In the genomic region with DNA sequence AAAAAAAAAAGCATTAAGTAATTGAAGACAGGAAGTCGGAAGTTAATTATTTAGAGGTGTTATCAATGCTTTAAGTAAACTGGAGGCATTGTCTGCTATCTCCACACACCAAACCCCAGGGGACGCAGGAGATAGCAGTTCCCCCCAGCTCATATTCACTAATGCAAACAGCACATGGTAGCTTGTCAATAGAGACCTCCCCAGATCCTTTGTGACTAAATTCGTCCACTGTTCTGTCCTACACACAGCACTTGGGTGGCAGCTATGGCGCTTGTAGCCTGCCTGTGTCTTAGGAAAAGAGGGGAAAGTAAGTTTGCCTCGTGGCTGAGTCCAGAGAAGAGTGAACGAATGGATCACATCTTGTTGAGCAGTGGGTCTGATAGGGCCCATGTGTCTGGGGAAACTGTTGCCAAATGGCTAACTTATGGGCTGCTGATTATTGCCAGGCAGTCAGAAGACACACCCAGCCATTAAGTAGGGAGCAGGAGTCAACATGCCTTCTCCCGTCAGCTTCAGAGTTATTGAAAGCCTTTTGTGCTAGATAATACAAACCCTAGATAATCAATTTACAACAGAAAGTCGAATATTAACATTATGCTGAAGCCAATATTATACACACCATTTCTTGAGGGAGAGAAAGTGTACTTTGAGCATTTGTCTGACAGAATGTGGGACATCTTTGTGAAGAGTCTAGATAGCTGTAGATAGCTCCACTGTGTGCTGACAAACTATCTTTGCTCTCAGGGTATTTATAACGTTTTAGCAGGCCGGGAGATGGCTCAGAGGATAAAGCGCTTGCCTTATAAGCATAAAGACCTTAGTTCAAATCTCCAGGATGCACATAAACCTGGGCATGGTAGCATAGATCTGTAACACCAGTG, we compare ENCODE assay signal across 14 mouse cellular contexts.
A peak's percentile ranks its signal among the peaks of the same experiment; 100 is the strongest.
DNase-seq lines count a peak whose midpoint lies in the region; ATAC-seq and TF ChIP-seq lines count a peak whose summit lies in the region.
"Had no signal": no experiment of that assay in that cellular context is flagged by ENCODE, and none has a peak within 500 bp of the region (broad histone marks: within the 10 kb centered on the region; RNA-seq: fewer than 3 reads in every experiment).

No protein-coding gene starts in this region.

- ATAC-seq in stomach, embryonic 15.5 days (ENCODE audit: insufficient read depth, low FRiP score, low read depth) = peak; percentile 43; the same call in 1 of the 2 replicates
- ATAC-seq in stomach, postnatal 0 days (ENCODE audit: low FRiP score, low TSS enrichment) = no peak
- peak; percentile 49; the same call in 1 of the 2 replicates for ATAC-seq in erythroid progenitor cell, adult 5-6 weeks (replicated peaks; ENCODE audit: low FRiP score, poor library complexity, severe bottlenecking)
- peak; percentile 88 for ATAC-seq in liver, embryonic 11.5 days (replicated peaks; ENCODE audit: low FRiP score)
- no peak for ATAC-seq in forebrain, embryonic 11.5 days (replicated peaks; ENCODE audit: low FRiP score)

- H3K4me2 ChIP-seq in stomach, embryonic 15.5 days = no peak overlapping the region
- H3K4me2 ChIP-seq in stomach, postnatal 0 days (replicated peaks; ENCODE audit: low read depth) = no peak overlapping the region
- no peak overlapping the region; the same call in 1 of the 2 replicates for H3K4me2 ChIP-seq in liver, embryonic 11.5 days
- H3K4me2 ChIP-seq in forebrain, embryonic 11.5 days (ENCODE audit: low read depth, low read length, severe bottlenecking) = no peak overlapping the region
- H3K4me2 ChIP-seq: midbrain, embryonic 12.5 days had no signal

- TF ChIP-seq EP300 in stomach, postnatal 0 days (optimal IDR thresholded peaks at IDR 0.05) = no peak

- whole genome bisulfite sequencing in stomach, embryonic 15.5 days = 46% methylated on average over 11 of the region's 11 CpGs
- 42% methylated on average over 11 of the region's 11 CpGs for WGBS in stomach, postnatal 0 days
- WGBS in liver, embryonic 11.5 days = 36% methylated on average over 11 of the region's 11 CpGs
- 75% methylated on average over 11 of the region's 11 CpGs for WGBS in forebrain, embryonic 11.5 days
- 75% methylated on average over 11 of the region's 11 CpGs for WGBS in midbrain, embryonic 10.5 days

- no peak for DNase-seq in stomach, postnatal 0 days (ENCODE audit: low spot score)
- DNase-seq in liver, embryonic 11.5 days (ENCODE audit: low spot score) = peak; percentile 38
- DNase-seq in cerebellum, postnatal 14 days = no peak
- no peak for DNase-seq in forebrain, embryonic 11.5 days (ENCODE audit: low spot score)
- DNase-seq in midbrain, embryonic 10.5 days (ENCODE audit: low spot score) = no peak
- DNase-seq: adrenal gland, postnatal 36 days; kidney, adult 8-10 months; lung, postnatal 10 days; right cerebral cortex, postnatal 25 days; thymus, postnatal 25 days had no signal

- H3K27me3 ChIP-seq in stomach, embryonic 15.5 days (replicated peaks) = no peaks in the 10 kb centered on the region
- H3K27me3 ChIP-seq in stomach, postnatal 0 days (ENCODE audit: control insufficient read depth, insufficient read depth, low read length) = no peaks in the 10 kb centered on the region
- no peaks in the 10 kb centered on the region for H3K27me3 ChIP-seq in liver, embryonic 11.5 days (replicated peaks; ENCODE audit: control insufficient read depth, insufficient read depth, low read length)
- no peaks in the 10 kb centered on the region for H3K27me3 ChIP-seq in forebrain, embryonic 11.5 days (ENCODE audit: control insufficient read depth, insufficient read depth, low read length)
- 0 out of 2 replicates have a peak, but pooled peaks cover 4% of the 10 kb centered on the region for H3K27me3 ChIP-seq in midbrain, embryonic 10.5 days (ENCODE audit: low read depth, poor library complexity, severe bottlenecking)

- no peaks in the 10 kb centered on the region for H3K36me3 ChIP-seq in stomach, embryonic 15.5 days
- no peaks in the 10 kb centered on the region for H3K36me3 ChIP-seq in stomach, postnatal 0 days (ENCODE audit: control insufficient read depth, insufficient read depth, low read length)
- H3K36me3 ChIP-seq in liver, embryonic 11.5 days (ENCODE audit: control insufficient read depth, insufficient read depth, low read length) = no peaks in the 10 kb centered on the region
- H3K36me3 ChIP-seq in forebrain, embryonic 11.5 days (ENCODE audit: control insufficient read depth, insufficient read depth, low read length) = no peaks in the 10 kb centered on the region
- no peaks in the 10 kb centered on the region for H3K36me3 ChIP-seq in midbrain, embryonic 10.5 days
- H3K36me3 ChIP-seq: midbrain, embryonic 12.5 days had no signal

- no peak for TF ChIP-seq CTCF in stomach, postnatal 0 days (IDR thresholded peaks at IDR 0.05; ENCODE audit: low read depth)

- H3K27ac ChIP-seq in stomach, embryonic 15.5 days = no peak overlapping the region
- no peak overlapping the region for H3K27ac ChIP-seq in stomach, postnatal 0 days (replicated peaks)
- peak overlapping the region; percentile 47 for H3K27ac ChIP-seq in liver, embryonic 11.5 days (ENCODE audit: low read depth, low read length)
- no peak overlapping the region for H3K27ac ChIP-seq in forebrain, embryonic 11.5 days (ENCODE audit: low read depth, low read length)
- H3K27ac ChIP-seq in midbrain, embryonic 10.5 days (replicated peaks) = no peak overlapping the region
- H3K27ac ChIP-seq: midbrain, embryonic 12.5 days had no signal

- H3K9me3 ChIP-seq in stomach, embryonic 15.5 days = no peaks in the 10 kb centered on the region
- no peaks in the 10 kb centered on the region for H3K9me3 ChIP-seq in stomach, postnatal 0 days (ENCODE audit: control insufficient read depth, low read length)
- H3K9me3 ChIP-seq in liver, embryonic 11.5 days (ENCODE audit: control insufficient read depth, low read length) = no peaks in the 10 kb centered on the region
- no peaks in the 10 kb centered on the region for H3K9me3 ChIP-seq in forebrain, embryonic 11.5 days (ENCODE audit: control insufficient read depth, low read length)
- H3K9me3 ChIP-seq in midbrain, embryonic 10.5 days (replicated peaks) = no peaks in the 10 kb centered on the region
- H3K9me3 ChIP-seq: midbrain, embryonic 12.5 days had no signal

- no peak overlapping the region for H3K9ac ChIP-seq in stomach, embryonic 15.5 days
- no peak overlapping the region for H3K9ac ChIP-seq in stomach, postnatal 0 days (ENCODE audit: low read length)
- H3K9ac ChIP-seq in liver, embryonic 11.5 days (ENCODE audit: low read depth, low read length) = no peak overlapping the region
- no peak overlapping the region for H3K9ac ChIP-seq in forebrain, embryonic 11.5 days (ENCODE audit: low read length)
- H3K9ac ChIP-seq: midbrain, embryonic 12.5 days had no signal

- no peak overlapping the region for H3K4me3 ChIP-seq in stomach, embryonic 15.5 days (replicated peaks)
- no peak overlapping the region for H3K4me3 ChIP-seq in stomach, postnatal 0 days (ENCODE audit: low read depth, low read length)
- H3K4me3 ChIP-seq in liver, embryonic 11.5 days (ENCODE audit: low read depth, low read length) = no peak overlapping the region
- H3K4me3 ChIP-seq in forebrain, embryonic 11.5 days (ENCODE audit: low read depth, low read length) = no peak overlapping the region
- no peak overlapping the region for H3K4me3 ChIP-seq in midbrain, embryonic 10.5 days
- H3K4me3 ChIP-seq: erythroblast, embryonic 14.5 days; midbrain, embryonic 12.5 days had no signal

- H3K4me1 ChIP-seq in stomach, embryonic 15.5 days = no peaks in the 10 kb centered on the region
- no peaks in the 10 kb centered on the region for H3K4me1 ChIP-seq in stomach, postnatal 0 days (replicated peaks; ENCODE audit: control insufficient read depth, insufficient read depth)
- peaks cover 10% of the 10 kb centered on the region for H3K4me1 ChIP-seq in liver, embryonic 11.5 days (replicated peaks; ENCODE audit: control insufficient read depth, insufficient read depth, low read length)
- H3K4me1 ChIP-seq in forebrain, embryonic 11.5 days (replicated peaks; ENCODE audit: control insufficient read depth, insufficient read depth, low read length) = 0 out of 2 replicates have a peak, but pooled peaks cover 5% of the 10 kb centered on the region
- peaks cover 24% of the 10 kb centered on the region for H3K4me1 ChIP-seq in midbrain, embryonic 10.5 days

Comparison
In these comparisons a context has a peak if more than half of its experiments do, and no peak if none do; other contexts are left out.
1. ATAC-seq: peak in stomach, embryonic 15.5 days (single experiment), erythroid progenitor cell, adult 5-6 weeks (single experiment) and liver, embryonic 11.5 days (single experiment); none in stomach, postnatal 0 days (single experiment) and forebrain, embryonic 11.5 days (single experiment).